Mouse (Mus musculus): ENCODE results near the gene Msi2. TPM values are rescaled to one million over a fixed set of nuclear protein-coding genes. Genes with fewer than 3 reads are reported as not detected.

The Msi2 gene
- polyA plus RNA-seq, 3 experiments from 2014 or later = 23.6 to 30.8 (median 26.0) TPM

DNA sequence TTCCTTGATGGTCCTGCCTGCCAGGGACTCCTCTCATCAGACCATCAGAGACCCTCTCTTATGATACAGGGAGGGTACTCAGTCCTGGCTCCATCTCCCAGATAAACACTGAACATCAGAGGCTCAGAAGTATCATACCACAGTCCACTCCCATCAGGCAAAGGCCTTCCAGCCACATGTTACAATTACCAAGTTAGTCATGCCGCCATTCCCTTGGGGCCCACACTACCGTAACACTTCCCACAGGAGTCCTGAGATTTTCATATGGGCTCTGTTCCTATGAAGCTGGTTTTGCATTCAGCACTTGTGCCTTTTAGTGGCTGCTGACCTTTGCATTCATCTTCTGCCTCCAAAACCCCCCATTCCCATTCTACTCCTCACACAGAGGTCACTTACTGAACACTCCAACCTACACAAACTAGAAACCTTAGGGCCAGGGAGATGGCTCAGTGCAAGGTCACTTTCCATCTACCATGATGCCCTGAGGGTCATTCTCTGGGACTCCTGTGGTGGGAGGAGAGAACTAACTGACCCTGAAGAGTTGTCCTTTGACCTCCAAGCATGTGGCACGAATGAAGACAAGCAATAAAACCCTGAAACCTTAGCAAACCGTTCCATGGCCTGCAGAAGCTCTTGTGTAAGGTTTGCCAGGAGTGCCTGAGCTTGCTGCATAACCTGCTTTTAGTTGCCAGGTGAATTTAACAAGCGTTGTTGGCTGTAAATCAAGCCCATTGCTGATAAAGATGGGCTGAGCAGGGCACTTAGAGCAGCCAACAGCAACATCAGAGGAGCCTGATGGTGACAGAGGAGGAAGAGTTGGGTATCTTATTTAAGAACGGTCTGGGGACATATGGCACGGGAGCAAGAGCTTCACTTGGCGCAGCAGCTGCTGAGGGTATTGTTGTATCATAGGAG is 323.0 kb downstream of the Msi2 start:
- ATAC-seq = no peak

GRCm38 (mm10) chr11:88394341-88395075 is 323.8 kb downstream of the Msi2 start:
- no peak for ATAC-seq

- ATAC-seq = no peak
These were observed 325.6 kb downstream of the Msi2 start for GRCm38 (mm10) chr11:88392715-88393114.

DNA sequence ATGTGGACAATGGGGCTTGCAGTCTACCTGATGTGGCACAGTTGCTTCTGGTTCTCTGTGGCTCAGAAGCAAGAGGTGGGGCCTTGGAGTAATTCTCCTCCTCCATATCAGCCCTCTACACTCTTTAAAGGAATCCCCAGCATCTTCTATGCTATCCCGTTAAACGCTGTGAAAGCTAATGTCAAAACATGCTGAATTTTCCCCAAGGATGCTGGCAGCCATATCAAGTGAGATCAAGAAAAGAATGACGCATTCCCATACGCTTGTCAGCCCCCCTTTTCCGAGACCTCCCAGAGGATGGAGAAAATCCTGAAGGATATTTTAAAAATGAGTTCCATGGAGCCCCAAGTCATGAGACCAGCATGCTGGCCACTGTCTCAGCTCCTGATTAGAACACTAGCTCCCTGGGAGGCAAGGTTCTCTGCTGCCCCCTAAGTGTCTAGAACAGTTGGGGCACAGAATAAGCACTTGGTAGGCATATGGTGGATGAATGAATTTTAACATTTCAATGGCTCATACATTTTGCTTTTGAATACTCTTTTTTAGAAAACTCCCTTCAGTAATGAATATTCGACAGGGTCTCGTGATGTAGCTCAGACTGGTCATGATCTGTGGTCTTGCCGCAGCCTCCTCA is 327.0 kb downstream of the Msi2 start:
- ATAC-seq = no peak

DNA sequence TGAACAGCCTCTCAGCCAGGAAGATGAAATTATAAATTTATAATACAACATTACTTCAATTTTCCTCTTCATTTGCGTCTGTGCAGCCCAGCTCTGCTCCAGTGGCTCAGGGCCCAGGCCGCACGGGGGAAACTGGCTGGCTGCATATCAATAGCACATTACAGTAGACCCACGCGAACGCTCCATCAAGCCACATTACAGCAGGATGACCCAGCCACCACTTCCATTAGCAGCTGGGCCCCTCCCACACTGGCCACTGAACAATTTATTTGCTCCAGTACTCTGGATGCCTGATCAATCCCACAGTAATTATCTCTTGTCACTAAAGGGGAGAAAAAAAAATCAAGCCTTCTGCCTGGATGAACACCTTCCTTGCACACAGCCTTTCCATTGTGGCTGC is 328.8 kb downstream of the Msi2 start:
- ATAC-seq = no peak

GRCm38 (mm10) chr11:88386916-88387315 is 331.4 kb downstream of the Msi2 start:
- no peak for ATAC-seq

DNA sequence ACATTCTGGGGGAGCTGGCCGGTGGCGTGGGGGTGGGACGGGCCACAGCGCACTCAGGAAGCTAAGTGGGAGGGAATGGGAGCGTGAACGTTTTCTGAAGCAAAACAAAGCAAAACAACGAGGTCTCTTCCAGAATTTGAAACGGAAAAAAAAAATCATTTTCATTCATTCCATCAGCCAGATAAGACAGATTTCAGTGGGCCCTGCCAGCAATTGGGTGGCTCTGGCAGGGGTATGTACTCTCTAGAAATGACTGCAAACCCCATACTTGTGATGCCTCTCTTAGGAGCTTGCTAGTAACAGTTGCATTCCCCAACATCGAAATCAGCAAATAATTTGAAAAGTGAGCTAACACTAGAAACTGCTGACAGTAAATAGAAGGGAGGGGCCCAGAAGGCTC is 335.9 kb downstream of the Msi2 start:
- ATAC-seq = no peak

GRCm38 (mm10) chr11:88381145-88381909 is 337.0 kb downstream of the Msi2 start:
- ATAC-seq = no peak

GRCm38 (mm10) chr11:88379635-88380034 is 338.7 kb downstream of the Msi2 start:
- no peak for ATAC-seq

- no peak for ATAC-seq
These were observed 339.5 kb downstream of the Msi2 start for GRCm38 (mm10) chr11:88378686-88379339.

DNA sequence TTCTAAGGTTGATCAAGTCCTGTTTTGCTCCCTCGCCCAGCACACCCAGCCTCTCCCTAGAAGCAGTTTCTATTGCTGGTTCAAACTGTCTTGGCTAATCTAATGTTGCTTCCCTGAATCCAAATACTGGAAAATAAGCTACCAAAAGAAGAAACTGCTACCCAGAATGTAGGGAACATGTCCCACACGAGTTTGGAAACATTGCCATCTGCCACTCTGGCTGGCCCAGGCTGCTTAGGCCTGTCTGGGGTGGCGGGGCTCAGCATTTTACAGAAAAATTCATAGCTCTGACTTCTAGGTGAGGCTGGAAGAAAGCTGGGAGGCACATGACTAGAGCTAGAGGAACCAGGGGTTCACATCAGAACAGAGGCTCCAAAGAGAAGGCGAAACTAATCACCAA is 345.7 kb downstream of the Msi2 start:
- no peak for ATAC-seq

GRCm38 (mm10) chr11:88369898-88370297 is 348.4 kb downstream of the Msi2 start:
- ATAC-seq = no peak

- ATAC-seq = no peak
These were observed 350.8 kb downstream of the Msi2 start for GRCm38 (mm10) chr11:88367501-88367900.

DNA sequence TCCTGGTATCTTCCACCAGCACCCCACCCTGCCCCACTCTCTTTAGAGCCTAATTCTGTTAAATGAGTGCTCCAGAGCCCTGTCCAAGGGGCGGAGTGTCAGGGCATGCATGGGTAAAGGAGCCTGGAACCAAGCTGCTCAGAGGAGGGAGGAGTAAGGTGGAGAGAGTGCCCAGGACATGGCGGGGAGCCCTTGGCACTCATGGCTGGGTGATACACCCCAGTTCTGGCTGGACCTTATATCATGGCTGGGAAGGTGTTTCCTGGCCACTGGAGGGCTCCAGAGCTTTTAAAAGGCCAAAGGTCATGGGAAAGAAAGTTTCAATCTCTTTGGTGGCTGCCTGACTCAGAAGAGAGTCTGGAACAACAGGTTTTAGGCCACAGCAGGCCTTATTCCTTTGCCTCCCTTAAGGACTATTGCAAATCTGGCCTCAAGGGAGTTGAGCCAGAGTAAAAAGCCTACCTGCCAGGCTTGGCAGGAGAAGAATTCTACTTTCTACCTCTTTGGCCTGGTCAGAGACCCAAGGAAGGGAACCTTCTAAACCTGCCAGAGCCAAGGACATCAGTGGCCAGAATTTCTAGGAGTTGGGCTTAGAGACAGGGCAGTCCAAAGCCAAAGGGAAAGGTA is 352.3 kb downstream of the Msi2 start:
- no peak for ATAC-seq

GRCm38 (mm10) chr11:88364231-88364630 is 354.1 kb downstream of the Msi2 start:
- ATAC-seq = no peak

DNA sequence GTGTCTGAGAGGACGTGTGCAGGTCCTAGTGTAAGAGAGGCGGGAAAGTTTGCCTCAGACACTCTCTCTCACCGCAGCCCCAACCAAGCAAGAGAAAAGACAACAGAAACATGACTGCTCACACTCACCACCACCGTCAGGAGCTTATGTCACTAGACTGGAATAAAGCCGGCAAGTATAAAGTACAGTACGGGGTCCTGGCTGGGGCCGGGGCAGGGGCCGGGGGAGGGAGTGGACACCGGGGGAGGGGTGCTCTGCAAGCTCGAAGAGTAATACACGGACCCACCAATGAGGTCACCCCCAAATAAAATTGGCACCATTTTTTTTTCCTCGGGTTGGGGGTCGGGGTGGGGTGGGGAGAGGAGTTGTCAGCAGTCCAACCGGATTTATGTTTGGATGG is 354.8 kb downstream of the Msi2 start:
- ATAC-seq = no peak

DNA sequence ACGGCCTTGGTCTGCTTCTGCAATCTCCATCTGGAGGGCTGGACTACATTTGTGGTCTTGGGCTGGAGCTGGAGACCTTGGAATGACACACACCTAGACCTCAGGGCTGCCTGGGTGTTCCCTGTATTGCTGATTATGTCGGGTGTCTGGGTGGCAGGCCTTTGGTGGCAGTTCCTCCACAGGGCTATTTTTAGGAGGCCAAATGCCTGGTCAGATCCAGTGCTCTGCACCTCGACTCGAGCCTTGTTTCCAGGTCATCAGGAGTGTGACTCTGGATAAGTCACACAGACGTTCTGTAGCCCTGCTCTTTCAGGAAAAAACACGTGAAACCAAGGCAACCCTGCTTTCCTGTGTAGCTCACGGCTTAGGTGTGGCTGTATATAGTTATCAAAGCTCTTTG is 358.6 kb downstream of the Msi2 start:
- ATAC-seq = no peak

GRCm38 (mm10) chr11:88357325-88357724 is 361.0 kb downstream of the Msi2 start:
- ATAC-seq = no peak

DNA sequence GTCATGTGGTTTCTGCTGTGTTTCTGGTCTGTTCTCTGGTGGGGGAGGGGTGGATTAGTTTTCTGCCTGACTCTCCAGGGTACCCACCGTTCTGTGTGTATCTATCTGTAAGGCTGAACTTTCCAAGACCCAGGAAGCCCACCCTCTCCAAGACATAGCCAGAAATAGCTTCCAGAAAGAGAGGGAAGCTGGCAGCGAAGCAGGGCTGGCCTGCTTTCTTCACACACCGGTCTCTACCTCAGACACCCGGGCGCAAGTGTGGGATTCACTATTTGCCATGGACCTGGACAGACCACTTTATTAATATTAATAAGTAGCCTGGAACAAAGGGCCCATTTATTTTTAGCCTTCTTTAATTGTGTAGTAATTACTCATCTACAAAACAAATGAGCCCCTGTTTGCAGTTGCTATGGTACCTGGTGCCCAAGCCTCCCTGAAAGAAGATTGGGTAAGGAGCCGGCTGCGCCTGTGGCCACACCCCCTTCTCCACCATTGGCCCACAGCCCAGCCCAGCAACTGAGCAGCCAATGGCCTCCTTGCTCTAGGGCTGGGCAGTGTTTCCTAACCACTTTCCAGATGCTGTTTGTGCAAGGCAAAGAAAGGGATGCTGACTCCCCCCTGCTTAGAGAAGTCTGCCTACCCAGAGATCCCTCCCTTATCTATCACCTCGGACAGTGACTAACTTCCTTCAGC is 361.6 kb downstream of the Msi2 start:
- no peak for ATAC-seq

DNA sequence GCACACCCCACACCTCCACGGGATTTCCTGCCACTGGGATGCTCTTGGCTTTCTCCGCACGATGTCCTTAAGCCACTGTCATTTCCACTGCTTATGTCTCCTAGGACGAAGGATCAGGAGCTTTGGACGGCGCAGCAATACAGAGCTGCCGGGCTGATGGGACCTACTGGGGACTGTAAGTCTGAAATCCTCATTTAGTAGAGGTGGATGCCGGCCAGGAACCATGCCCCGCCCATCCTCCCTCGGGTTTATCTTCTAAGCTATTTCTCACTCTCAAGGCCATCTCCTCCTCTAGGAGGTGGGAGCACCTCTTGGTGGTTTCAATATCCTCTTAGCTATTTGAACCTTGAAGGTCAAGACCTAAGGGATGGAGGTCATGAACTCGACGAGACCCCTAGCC is 362.3 kb downstream of the Msi2 start:
- no peak for ATAC-seq

GRCm38 (mm10) chr11:88354771-88355170 is 363.5 kb downstream of the Msi2 start:
- ATAC-seq = no peak
